Mouse (Mus musculus): ENCODE measurements around the gene Gm17334. TPM values are rescaled to one million over a fixed set of nuclear protein-coding genes. Genes with fewer than 3 reads are reported as not detected.

The Gm17334 gene
- polyA plus RNA-seq, 1 experiment from 2014 or later, result not detected

- WGBS, result 62% methylated on average over 5 of the region's 5 CpGs
- Histone ChIP-seq H3K4me1 (no peaks in the 10 kb centered on the region), H3K36me3 (no peaks in the 10 kb centered on the region), H3K4me3 (no peak overlapping the region), H3K9me3 (replicated peaks) (no peaks in the 10 kb centered on the region), H3K27me3 (ENCODE audit: low read depth, poor library complexity, severe bottlenecking) (no peaks in the 10 kb centered on the region), H3K27ac (no peak overlapping the region)
- DNase-seq (ENCODE audit: low spot score), result no peak
Measured at GRCm38 (mm10) chr11:53809354-53809753, 36.4 kb upstream of the Gm17334 start.

GRCm38 (mm10) chr11:53805786-53806185 lies 32.8 kb upstream of the Gm17334 start:
- no peaks in the 10 kb centered on the region for H3K36me3 ChIP-seq
- no peak for DNase-seq (ENCODE audit: low spot score)
- H3K4me3 ChIP-seq, result no peak overlapping the region
- H3K9me3 ChIP-seq (replicated peaks), result no peaks in the 10 kb centered on the region
- H3K27ac ChIP-seq, result no peak overlapping the region
- H3K27me3 ChIP-seq (ENCODE audit: low read depth, poor library complexity, severe bottlenecking), result no peaks in the 10 kb centered on the region
- H3K4me1 ChIP-seq, result no peaks in the 10 kb centered on the region
- 77% methylated on average over 9 of the region's 9 CpGs for WGBS

- 86% methylated on average over 14 of the region's 14 CpGs for WGBS
- Histone ChIP-seq H3K4me3 (no peak overlapping the region), H3K9me3 (replicated peaks) (no peaks in the 10 kb centered on the region), H3K27me3 (ENCODE audit: low read depth, poor library complexity, severe bottlenecking) (no peaks in the 10 kb centered on the region), H3K4me1 (no peaks in the 10 kb centered on the region), H3K36me3 (no peaks in the 10 kb centered on the region), H3K27ac (no peak overlapping the region)
- DNase-seq (ENCODE audit: low spot score), result no peak
Measured at GRCm38 (mm10) chr11:53804569-53805344, 31.8 kb upstream of the Gm17334 start.

GRCm38 (mm10) chr11:53803494-53803893 lies 30.5 kb upstream of the Gm17334 start:
- Histone ChIP-seq H3K4me1 (no peaks in the 10 kb centered on the region), H3K4me3 (no peak overlapping the region), H3K27ac (no peak overlapping the region), H3K27me3 (ENCODE audit: low read depth, poor library complexity, severe bottlenecking) (no peaks in the 10 kb centered on the region), H3K36me3 (no peaks in the 10 kb centered on the region), H3K9me3 (replicated peaks) (no peaks in the 10 kb centered on the region)
- no peak for DNase-seq (ENCODE audit: low spot score)
- WGBS, result 90% methylated on average over 6 of the region's 6 CpGs

GRCm38 (mm10) chr11:53803093-53803492 lies 30.1 kb upstream of the Gm17334 start:
- Histone ChIP-seq H3K36me3 (no peaks in the 10 kb centered on the region), H3K27ac (no peak overlapping the region), H3K4me3 (no peak overlapping the region), H3K27me3 (ENCODE audit: low read depth, poor library complexity, severe bottlenecking) (no peaks in the 10 kb centered on the region), H3K4me1 (no peaks in the 10 kb centered on the region), H3K9me3 (replicated peaks) (no peaks in the 10 kb centered on the region)
- WGBS, result 87% methylated on average over 12 of the region's 12 CpGs
- DNase-seq (ENCODE audit: low spot score), result no peak

- Histone ChIP-seq H3K4me3 (no peak overlapping the region), H3K27me3 (ENCODE audit: low read depth, poor library complexity, severe bottlenecking) (no peaks in the 10 kb centered on the region), H3K4me1 (peaks cover 7% of the 10 kb centered on the region), H3K9me3 (replicated peaks) (no peaks in the 10 kb centered on the region), H3K36me3 (no peaks in the 10 kb centered on the region), H3K27ac (no peak overlapping the region)
- no peak for DNase-seq (ENCODE audit: low spot score)
- 84% methylated on average over 5 of the region's 5 CpGs for WGBS
Measured at GRCm38 (mm10) chr11:53800975-53801374, 28.0 kb upstream of the Gm17334 start.

- H3K4me1 ChIP-seq, result peaks cover 12% of the 10 kb centered on the region
- H3K27ac ChIP-seq, result no peak overlapping the region
- no peak overlapping the region for H3K4me3 ChIP-seq
- WGBS, result 56% methylated on average over 4 of the region's 4 CpGs
- DNase-seq (ENCODE audit: low spot score), result no peak
- H3K36me3 ChIP-seq, result no peaks in the 10 kb centered on the region
- no peaks in the 10 kb centered on the region for H3K27me3 ChIP-seq (ENCODE audit: low read depth, poor library complexity, severe bottlenecking)
- no peaks in the 10 kb centered on the region for H3K9me3 ChIP-seq (replicated peaks)
Measured at GRCm38 (mm10) chr11:53800036-53800435, 27.0 kb upstream of the Gm17334 start.

GRCm38 (mm10) chr11:53798041-53798711 lies 25.2 kb upstream of the Gm17334 start:
- H3K9me3 ChIP-seq (replicated peaks), result no peaks in the 10 kb centered on the region

GRCm38 (mm10) chr11:53797386-53797920 lies 24.5 kb upstream of the Gm17334 start:
- H3K36me3 ChIP-seq, result no peaks in the 10 kb centered on the region
- peaks cover 26% of the 10 kb centered on the region for H3K4me1 ChIP-seq
- no peak for DNase-seq (ENCODE audit: low spot score)
- 62% methylated on average over 6 of the region's 6 CpGs for whole genome bisulfite sequencing
- no peak overlapping the region for H3K4me3 ChIP-seq
- no peaks in the 10 kb centered on the region for H3K27me3 ChIP-seq (ENCODE audit: low read depth, poor library complexity, severe bottlenecking)
- H3K9me3 ChIP-seq (replicated peaks), result no peaks in the 10 kb centered on the region
- H3K27ac ChIP-seq, result no peak overlapping the region

More at GRCm38 (mm10) chr11:53798041-53798711, 25.2 kb upstream of the Gm17334 start:
- no peak overlapping the region for H3K4me3 ChIP-seq
- no peak for DNase-seq (ENCODE audit: low spot score)
- H3K36me3 ChIP-seq, result no peaks in the 10 kb centered on the region
- WGBS, result 95% methylated on average over 10 of the region's 10 CpGs
- peaks cover 26% of the 10 kb centered on the region for H3K4me1 ChIP-seq
- H3K27ac ChIP-seq, result no peak overlapping the region
- no peaks in the 10 kb centered on the region for H3K27me3 ChIP-seq (ENCODE audit: low read depth, poor library complexity, severe bottlenecking)

GRCm38 (mm10) chr11:53796409-53797151 lies 23.6 kb upstream of the Gm17334 start:
- Histone ChIP-seq H3K4me1 (peaks cover 26% of the 10 kb centered on the region), H3K9me3 (replicated peaks) (no peaks in the 10 kb centered on the region), H3K4me3 (no peak overlapping the region), H3K27me3 (ENCODE audit: low read depth, poor library complexity, severe bottlenecking) (no peaks in the 10 kb centered on the region), H3K27ac (no peak overlapping the region), H3K36me3 (no peaks in the 10 kb centered on the region)
- WGBS, result 70% methylated on average over 12 of the region's 12 CpGs
- no peak for DNase-seq (ENCODE audit: low spot score)

- no peaks in the 10 kb centered on the region for H3K27me3 ChIP-seq (ENCODE audit: low read depth, poor library complexity, severe bottlenecking)
- DNase-seq (ENCODE audit: low spot score), result no peak
- no peak overlapping the region for H3K27ac ChIP-seq
- no peak overlapping the region for H3K4me3 ChIP-seq
- no peaks in the 10 kb centered on the region for H3K36me3 ChIP-seq
- 85% methylated on average over 8 of the region's 8 CpGs for WGBS
- H3K9me3 ChIP-seq (replicated peaks), result no peaks in the 10 kb centered on the region
- H3K4me1 ChIP-seq, result peaks cover 26% of the 10 kb centered on the region
Measured at GRCm38 (mm10) chr11:53795813-53796212, 22.8 kb upstream of the Gm17334 start.

GRCm38 (mm10) chr11:53794671-53795557 lies 21.9 kb upstream of the Gm17334 start:
- Histone ChIP-seq H3K27me3 (ENCODE audit: low read depth, poor library complexity, severe bottlenecking) (no peaks in the 10 kb centered on the region), H3K4me1 (peaks cover 26% of the 10 kb centered on the region), H3K36me3 (no peaks in the 10 kb centered on the region), H3K27ac (peak overlapping the region; percentile 74), H3K9me3 (replicated peaks) (no peaks in the 10 kb centered on the region), H3K4me3 (no peak overlapping the region)
- WGBS, result 72% methylated on average over 25 of the region's 25 CpGs
- DNase-seq (ENCODE audit: low spot score), result no peak
